Mouse (Mus musculus): ENCODE data around the gene Nsun2. TPM values are rescaled to one million over a fixed set of nuclear protein-coding genes. Genes with fewer than 3 reads are reported as not detected.

Gene Nsun2
- polyA plus RNA-seq, 1 experiment = 74.1 TPM

- no peak for TF ChIP-seq POLR2A (IDR thresholded peaks at IDR 0.05; ENCODE audit: control insufficient read depth, extremely low read depth, insufficient read depth, low read length, poor library complexity)
- TF ChIP-seq CTCF (IDR thresholded peaks at IDR 0.05; ENCODE audit: borderline replicate concordance, control insufficient read depth, extremely low read depth, insufficient read depth, low read length, poor library complexity) = no peak
- WGBS = 95% methylated on average over 6 of the region's 6 CpGs
- Histone ChIP-seq H3K4me3 (ENCODE audit: control insufficient read depth, insufficient read depth, low read length) (no peak overlapping the region), H3K27me3 (ENCODE audit: control insufficient read depth, insufficient read depth, low read length) (no peaks in the 10 kb centered on the region), H3K27ac (ENCODE audit: control insufficient read depth, insufficient read depth, low read length) (no peak overlapping the region), H3K36me3 (ENCODE audit: control insufficient read depth, insufficient read depth, low read length) (no peaks in the 10 kb centered on the region), H3K4me1 (replicated peaks; ENCODE audit: control insufficient read depth, insufficient read depth, low read length) (no peaks in the 10 kb centered on the region)
- DNase-seq = no peak
Observed at GRCm38 (mm10) chr13:69582411-69582810, 48.9 kb downstream of the Nsun2 start.

DNA sequence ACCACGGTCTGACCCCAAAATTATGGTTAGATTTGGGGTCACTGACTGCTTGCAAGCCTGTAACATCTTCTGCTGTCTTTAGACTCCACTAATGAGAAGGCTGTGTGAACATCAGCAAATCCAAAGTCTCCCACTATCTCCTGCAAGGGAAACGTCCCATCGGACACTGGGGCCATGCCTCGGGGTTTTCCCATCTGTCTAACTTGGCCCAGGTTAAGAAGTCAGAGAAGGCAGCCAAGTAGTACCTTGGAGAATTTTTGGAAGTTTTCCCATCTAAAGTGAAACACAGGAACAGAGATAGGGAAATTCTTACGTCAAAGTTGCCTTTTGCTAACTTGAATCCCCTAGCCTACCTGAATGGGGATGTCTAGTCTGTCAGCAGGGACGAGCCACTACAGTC, 50.0 kb downstream of the Nsun2 start:
- Histone ChIP-seq H3K4me1 (replicated peaks; ENCODE audit: control insufficient read depth, insufficient read depth, low read length) (no peaks in the 10 kb centered on the region), H3K4me3 (ENCODE audit: control insufficient read depth, insufficient read depth, low read length) (no peak overlapping the region)
- WGBS = 92% methylated on average over 6 of the region's 6 CpGs

GRCm38 (mm10) chr13:69585828-69586227, 52.3 kb downstream of the Nsun2 start:
- TF ChIP-seq POLR2A (IDR thresholded peaks at IDR 0.05; ENCODE audit: control insufficient read depth, extremely low read depth, insufficient read depth, low read length, poor library complexity) = no peak
- TF ChIP-seq CTCF (IDR thresholded peaks at IDR 0.05; ENCODE audit: borderline replicate concordance, control insufficient read depth, extremely low read depth, insufficient read depth, low read length, poor library complexity) = no peak
- 51% methylated on average over 6 of the region's 6 CpGs for whole genome bisulfite sequencing
- no peaks in the 10 kb centered on the region for H3K36me3 ChIP-seq (ENCODE audit: control insufficient read depth, insufficient read depth, low read length)
- H3K27me3 ChIP-seq (ENCODE audit: control insufficient read depth, insufficient read depth, low read length) = no peaks in the 10 kb centered on the region
- no peak for DNase-seq
- H3K27ac ChIP-seq (ENCODE audit: control insufficient read depth, insufficient read depth, low read length) = no peak overlapping the region
- H3K4me1 ChIP-seq (replicated peaks; ENCODE audit: control insufficient read depth, insufficient read depth, low read length) = no peaks in the 10 kb centered on the region
- no peak overlapping the region for H3K4me3 ChIP-seq (ENCODE audit: control insufficient read depth, insufficient read depth, low read length)

More for the DNA sequence above, 50.0 kb downstream of the Nsun2 start:
- Histone ChIP-seq H3K27ac (ENCODE audit: control insufficient read depth, insufficient read depth, low read length) (no peak overlapping the region), H3K36me3 (ENCODE audit: control insufficient read depth, insufficient read depth, low read length) (no peaks in the 10 kb centered on the region), H3K27me3 (ENCODE audit: control insufficient read depth, insufficient read depth, low read length) (no peaks in the 10 kb centered on the region)
- DNase-seq = no peak
- no peak for TF ChIP-seq POLR2A (IDR thresholded peaks at IDR 0.05; ENCODE audit: control insufficient read depth, extremely low read depth, insufficient read depth, low read length, poor library complexity)
- no peak for TF ChIP-seq CTCF (IDR thresholded peaks at IDR 0.05; ENCODE audit: borderline replicate concordance, control insufficient read depth, extremely low read depth, insufficient read depth, low read length, poor library complexity)

- no peak overlapping the region for H3K4me3 ChIP-seq (ENCODE audit: control insufficient read depth, insufficient read depth, low read length)
- H3K4me1 ChIP-seq (replicated peaks; ENCODE audit: control insufficient read depth, insufficient read depth, low read length) = no peaks in the 10 kb centered on the region
- no peaks in the 10 kb centered on the region for H3K27me3 ChIP-seq (ENCODE audit: control insufficient read depth, insufficient read depth, low read length)
- no peak for DNase-seq
- TF ChIP-seq POLR2A (IDR thresholded peaks at IDR 0.05; ENCODE audit: control insufficient read depth, extremely low read depth, insufficient read depth, low read length, poor library complexity) (no peak), CTCF (IDR thresholded peaks at IDR 0.05; ENCODE audit: borderline replicate concordance, control insufficient read depth, extremely low read depth, insufficient read depth, low read length, poor library complexity) (no peak)
- H3K27ac ChIP-seq (ENCODE audit: control insufficient read depth, insufficient read depth, low read length) = no peak overlapping the region
- 89% methylated on average over 10 of the region's 10 CpGs for WGBS
- no peaks in the 10 kb centered on the region for H3K36me3 ChIP-seq (ENCODE audit: control insufficient read depth, insufficient read depth, low read length)
Observed at GRCm38 (mm10) chr13:69586337-69586736, 52.8 kb downstream of the Nsun2 start.

- no peak overlapping the region for H3K4me3 ChIP-seq (ENCODE audit: control insufficient read depth, insufficient read depth, low read length)
- DNase-seq = no peak
- no peaks in the 10 kb centered on the region for H3K4me1 ChIP-seq (replicated peaks; ENCODE audit: control insufficient read depth, insufficient read depth, low read length)
- no peaks in the 10 kb centered on the region for H3K27me3 ChIP-seq (ENCODE audit: control insufficient read depth, insufficient read depth, low read length)
- 81% methylated on average over 3 of the region's 3 CpGs for WGBS
- no peak overlapping the region for H3K27ac ChIP-seq (ENCODE audit: control insufficient read depth, insufficient read depth, low read length)
- H3K36me3 ChIP-seq (ENCODE audit: control insufficient read depth, insufficient read depth, low read length) = no peaks in the 10 kb centered on the region
- TF ChIP-seq CTCF (IDR thresholded peaks at IDR 0.05; ENCODE audit: borderline replicate concordance, control insufficient read depth, extremely low read depth, insufficient read depth, low read length, poor library complexity) (no peak), POLR2A (IDR thresholded peaks at IDR 0.05; ENCODE audit: control insufficient read depth, extremely low read depth, insufficient read depth, low read length, poor library complexity) (no peak)
Observed at GRCm38 (mm10) chr13:69587849-69588248, 54.3 kb downstream of the Nsun2 start.

DNA sequence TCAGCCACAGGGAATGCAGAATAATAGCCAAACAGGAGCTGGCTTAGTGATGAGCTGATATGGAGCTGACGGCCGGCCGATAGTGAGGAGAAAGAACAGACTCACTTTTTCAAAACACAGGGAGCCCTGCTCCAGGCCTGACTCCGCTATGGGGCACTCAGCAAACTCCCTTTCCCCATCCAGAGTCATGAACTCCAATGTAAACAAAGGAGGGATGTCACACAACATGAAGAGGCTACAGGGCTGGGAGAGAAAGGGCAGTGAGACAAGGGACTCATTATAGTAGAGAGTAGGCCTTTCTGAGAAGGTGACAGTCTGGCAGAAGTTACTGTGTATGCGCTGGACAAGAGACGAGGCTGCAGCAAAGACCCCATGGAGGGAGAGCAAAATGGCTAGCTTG, 54.7 kb downstream of the Nsun2 start:
- WGBS = 92% methylated on average over 6 of the region's 6 CpGs
- DNase-seq = no peak

GRCm38 (mm10) chr13:69591338-69591737, 57.8 kb downstream of the Nsun2 start:
- Histone ChIP-seq H3K4me3 (ENCODE audit: control insufficient read depth, insufficient read depth, low read length) (no peak overlapping the region), H3K27me3 (ENCODE audit: control insufficient read depth, insufficient read depth, low read length) (no peaks in the 10 kb centered on the region), H3K27ac (ENCODE audit: control insufficient read depth, insufficient read depth, low read length) (no peak overlapping the region), H3K4me1 (replicated peaks; ENCODE audit: control insufficient read depth, insufficient read depth, low read length) (no peaks in the 10 kb centered on the region), H3K36me3 (ENCODE audit: control insufficient read depth, insufficient read depth, low read length) (no peaks in the 10 kb centered on the region)
- over 99% methylated on average over 5 of the region's 5 CpGs for WGBS
- TF ChIP-seq CTCF (IDR thresholded peaks at IDR 0.05; ENCODE audit: borderline replicate concordance, control insufficient read depth, extremely low read depth, insufficient read depth, low read length, poor library complexity) (no peak), POLR2A (IDR thresholded peaks at IDR 0.05; ENCODE audit: control insufficient read depth, extremely low read depth, insufficient read depth, low read length, poor library complexity) (no peak)
- no peak for DNase-seq

More for the DNA sequence above, 54.7 kb downstream of the Nsun2 start:
- Histone ChIP-seq H3K36me3 (ENCODE audit: control insufficient read depth, insufficient read depth, low read length) (no peaks in the 10 kb centered on the region), H3K4me3 (ENCODE audit: control insufficient read depth, insufficient read depth, low read length) (no peak overlapping the region), H3K27me3 (ENCODE audit: control insufficient read depth, insufficient read depth, low read length) (no peaks in the 10 kb centered on the region), H3K27ac (ENCODE audit: control insufficient read depth, insufficient read depth, low read length) (no peak overlapping the region), H3K4me1 (replicated peaks; ENCODE audit: control insufficient read depth, insufficient read depth, low read length) (no peaks in the 10 kb centered on the region)
- TF ChIP-seq POLR2A (IDR thresholded peaks at IDR 0.05; ENCODE audit: control insufficient read depth, extremely low read depth, insufficient read depth, low read length, poor library complexity) (no peak), CTCF (IDR thresholded peaks at IDR 0.05; ENCODE audit: borderline replicate concordance, control insufficient read depth, extremely low read depth, insufficient read depth, low read length, poor library complexity) (no peak)
